Mouse (Mus musculus) midbrain, embryonic 11.5 days (tissue): Measurements from ENCODE around the gene Il5. TPM values are rescaled to one million over a fixed set of nuclear protein-coding genes. Genes with fewer than 3 reads are reported as not detected.

Source experiments
- ATAC-seq: fragments of 200-750 bp; cut with Nextera tagmentation; 2 replicates; pipeline ENCODE4 v1.8.0; 2017; ENCODE audit warnings: moderate TSS enrichment, moderate library complexity; ENCODE audit not compliant: low FRiP score
- DNase-seq: peaks from one replicate; pipeline ENCODE4 v3.0.0; 2015; ENCODE audit warnings: low spot score; ENCODE audit errors: missing footprints
- H3K27ac ChIP-seq: fragments of 300-500 bp; sonication (generic); 2 replicates; pipeline ENCODE4 v1.5.1; 2014; ENCODE audit warnings: low read depth, low read length
- H3K27me3 ChIP-seq: fragments of 300-500 bp; sonication (generic); 2 replicates; pipeline ENCODE4 v1.6.1; 2014; ENCODE audit warnings: mild to moderate bottlenecking, low read length, moderate library complexity, mixed read lengths; ENCODE audit not compliant: control insufficient read depth, insufficient read depth
- H3K36me3 ChIP-seq: fragments of 300-500 bp; sonication (generic); 2 replicates; pipeline ENCODE4 v1.6.1; 2014; ENCODE audit warnings: mild to moderate bottlenecking, low read length, moderate library complexity, mixed read lengths; ENCODE audit not compliant: control insufficient read depth, insufficient read depth
- H3K4me1 ChIP-seq: fragments of 300-500 bp; sonication (generic); 2 replicates; pipeline ENCODE4 v1.6.1; 2014; ENCODE audit warnings: low read length; ENCODE audit not compliant: control insufficient read depth, insufficient read depth
- H3K4me2 ChIP-seq: fragments of 300-500 bp; sonication (generic); 2 replicates; pipeline ENCODE4 v1.6.1; 2014; ENCODE audit warnings: mild to moderate bottlenecking, moderate library complexity
- H3K4me3 ChIP-seq: fragments of 300-500 bp; sonication (generic); 2 replicates; pipeline ENCODE4 v1.5.1; 2014; ENCODE audit warnings: low read depth, low read length
- H3K9ac ChIP-seq: fragments of 300-500 bp; sonication (generic); 2 replicates; pipeline ENCODE4 v1.6.1; 2014; ENCODE audit warnings: low read length
- H3K9me3 ChIP-seq: fragments of 300-500 bp; sonication (generic); 2 replicates; pipeline ENCODE4 v1.6.1; 2016; ENCODE audit warnings: low read length; ENCODE audit not compliant: control insufficient read depth
- WGBS: fragments of 180-500 bp; shearing (Covaris S2); extraction: QIAGEN DNeasy Blood & Tissue Kit; methylation state at CpG from one replicate; pipeline ENCODE4 v1.1.7; 2014; 5-methylcytosine and 5-hydroxymethylcytosine counted together
- microRNA-seq: library from miRNA; unstranded; fragments of <30 nt; microRNA quantifications from one replicate; pipeline ENCODE4, GENCODE M21; 2017
- polyA plus RNA-seq: library from polyadenylated mRNA; unstranded; fragments of >200 nt; fragmentation: Nextera tagmentation; extraction: Ambion mirVana; gene quantifications from 2 replicates; pipeline ENCODE4 v1.2.1, GENCODE M21; 2014

The Il5 gene
- polyA plus RNA-seq, 1 experiment from 2014 or later, result not detected

DNA sequence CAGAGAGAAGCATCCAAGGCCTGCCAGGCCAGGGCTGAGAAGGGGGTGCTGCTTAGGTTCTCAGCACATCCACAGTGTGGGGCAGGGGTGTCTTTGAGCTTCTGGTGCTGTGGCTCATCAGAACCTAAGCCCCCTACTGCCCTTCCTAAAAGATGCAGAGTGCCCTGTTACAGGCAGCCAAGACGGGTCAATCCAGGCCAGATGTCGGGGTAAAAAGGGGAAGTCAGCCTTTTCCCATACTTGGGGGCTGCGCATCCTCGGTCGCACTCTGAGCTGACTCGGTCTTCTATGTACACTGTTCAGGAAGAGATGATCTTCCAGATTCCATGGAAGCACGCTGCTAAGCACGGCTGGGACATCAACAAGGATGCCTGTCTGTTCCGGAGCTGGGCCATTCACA, 51.9 kb downstream of the Il5 start:
- Histone ChIP-seq H3K36me3 (no peaks in the 10 kb centered on the region), H3K4me1 (peaks cover 4% of the 10 kb centered on the region), H3K4me2 (no peak overlapping the region), H3K27ac (no peak overlapping the region), H3K9me3 (no peaks in the 10 kb centered on the region), H3K9ac (no peak overlapping the region), H3K27me3 (peaks cover 12% of the 10 kb centered on the region), H3K4me3 (no peak overlapping the region)
- DNase-seq (no peak), ATAC-seq (no peak)
- 81% methylated on average over 9 of the region's 9 CpGs for WGBS

- Histone ChIP-seq H3K4me3 (no peak within 1 kb of the TSS), H3K27ac (no peak within 1 kb of the TSS), H3K4me2 (no peak within 1 kb of the TSS), H3K9ac (no peak within 1 kb of the TSS), H3K4me1 (peaks cover 4% of the 10 kb centered on the region), H3K36me3 (no peaks in the 10 kb centered on the region), H3K9me3 (no peaks in the 10 kb centered on the region), H3K27me3 (peaks cover 12% of the 10 kb centered on the region)
- 93% methylated on average over 5 of the region's 5 CpGs for WGBS
- ATAC-seq (no peak), DNase-seq (no peak)
Observed at GRCm38 (mm10) chr11:53773087-53773486, 52.5 kb downstream of the Il5 start, which contains the start of gene Gm17334. TSS of gene Gm17334 (minus strand) at chr11:53773187.

DNA sequence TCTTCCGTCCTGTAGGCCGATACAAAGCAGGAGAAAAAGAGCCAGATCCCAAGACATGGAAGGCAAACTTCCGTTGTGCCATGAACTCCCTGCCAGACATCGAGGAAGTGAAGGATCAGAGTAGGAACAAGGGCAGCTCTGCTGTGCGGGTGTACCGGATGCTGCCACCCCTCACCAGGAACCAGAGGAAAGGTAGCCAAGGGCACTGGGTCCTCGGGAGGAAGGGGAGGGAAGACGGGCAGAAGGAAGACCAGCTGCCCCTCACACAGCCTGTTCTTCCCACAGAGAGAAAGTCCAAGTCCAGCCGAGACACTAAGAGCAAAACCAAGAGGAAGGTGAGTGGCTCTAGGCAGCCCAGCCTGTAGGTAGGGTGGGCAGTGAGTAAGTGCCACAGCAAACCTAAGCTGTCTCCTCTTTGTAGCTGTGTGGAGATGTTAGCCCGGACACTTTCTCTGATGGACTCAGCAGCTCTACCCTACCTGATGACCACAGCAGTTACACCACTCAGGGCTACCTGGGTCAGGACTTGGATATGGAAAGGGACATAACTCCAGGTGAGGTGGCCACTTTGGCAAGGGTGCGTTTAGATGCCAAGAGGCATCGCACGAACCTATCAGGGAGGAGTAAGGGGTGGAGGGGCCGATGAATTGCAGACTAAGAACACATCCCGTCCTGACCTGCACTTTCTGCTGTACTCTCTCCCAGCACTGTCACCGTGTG, 53.2 kb downstream of the Il5 start:
- H3K9ac ChIP-seq, result no peak overlapping the region
- H3K9me3 ChIP-seq, result no peaks in the 10 kb centered on the region
- H3K27me3 ChIP-seq, result peaks cover 8% of the 10 kb centered on the region
- no peak overlapping the region for H3K4me2 ChIP-seq
- WGBS, result 91% methylated on average over 16 of the region's 16 CpGs
- no peak overlapping the region for H3K27ac ChIP-seq
- no peak for ATAC-seq
- DNase-seq, result no peak
- H3K4me3 ChIP-seq, result no peak overlapping the region
- H3K4me1 ChIP-seq, result peaks cover 4% of the 10 kb centered on the region
- no peaks in the 10 kb centered on the region for H3K36me3 ChIP-seq

Small RNA genes lying within 50 kb of the gene (microRNA-seq; reads per million reads assigned to microRNA genes)
- gene Mir7671, result not detected

Other genes with a start within 250 kb of the Il5 start
- 0.15 TPM in 1 of 2 replicates, not detected in the other for gene Gm9945, start 240.6 kb upstream of the Il5 start, polyA plus RNA-seq
- gene Sowaha, start 240.5 kb upstream of the Il5 start, polyA plus RNA-seq, result 0.05 and 0.15 TPM in 2 replicates
- 11.6 and 14.9 TPM in 2 replicates for gene Sept8, start 201.5 kb upstream of the Il5 start, polyA plus RNA-seq
- 87.9 and 96.4 TPM in 2 replicates for gene Kif3a, start 153.4 kb upstream of the Il5 start, polyA plus RNA-seq
- gene Il4, start 102.1 kb upstream of the Il5 start, polyA plus RNA-seq, result 1.7 and 3.1 TPM in 2 replicates
- gene Il13, start 86.1 kb upstream of the Il5 start, polyA plus RNA-seq, result not detected in 2 replicates
- gene Rad50, start 13.5 kb upstream of the Il5 start, polyA plus RNA-seq, result 20.7 and 21.7 TPM in 2 replicates
- 2.8 and 3.7 TPM in 2 replicates for gene Irf1, start 49.2 kb downstream of the Il5 start, polyA plus RNA-seq
- not detected in 2 replicates for gene Gm17334, start 52.4 kb downstream of the Il5 start, polyA plus RNA-seq
- gene Gm12216, start 138.5 kb downstream of the Il5 start, polyA plus RNA-seq, result 0.25 TPM in 1 of 2 replicates, not detected in the other
- gene Slc22a5, start 170.9 kb downstream of the Il5 start, polyA plus RNA-seq, result 7.9 and 8.1 TPM in 2 replicates